Mouse (Mus musculus) lung, postnatal 0 days (tissue): ENCODE results near the gene 2310003L06Rik. TPM values are rescaled to one million over a fixed set of nuclear protein-coding genes. Genes with fewer than 3 reads are reported as not detected.

ENCODE experiments used
- ATAC-seq: fragments of 200-750 bp; cut with Nextera tagmentation; 2 replicates; pipeline ENCODE4 v1.8.0; 2017; ENCODE audit warnings: moderate library complexity
- DNase-seq: peaks from one replicate; pipeline ENCODE4 v3.0.0-alpha.2; 2016; ENCODE audit warnings: low spot score
- H3K27ac ChIP-seq: fragments of 300-500 bp; sonication (generic); 2 replicates; pipeline ENCODE4 v1.5.1; 2014; ENCODE audit warnings: antibody characterized with exemption, mild to moderate bottlenecking, low read length, mixed read lengths
- H3K27me3 ChIP-seq: fragments of 300-500 bp; sonication (generic); replicated peaks from 2 replicates; pipeline ENCODE4 v1.6.1; 2014; ENCODE audit warnings: low read length, mixed read lengths; ENCODE audit not compliant: insufficient read depth
- H3K36me3 ChIP-seq: fragments of 300-500 bp; sonication (generic); 2 replicates; pipeline ENCODE4 v1.6.1; 2014; ENCODE audit warnings: low read length, mixed read lengths; ENCODE audit not compliant: insufficient read depth
- H3K4me1 ChIP-seq: fragments of 300-500 bp; sonication (generic); 2 replicates; pipeline ENCODE4 v1.6.1; 2014; ENCODE audit warnings: antibody characterized with exemption, low read depth, low read length, mixed read lengths; ENCODE audit not compliant: insufficient read depth
- H3K4me2 ChIP-seq: fragments of 300-500 bp; sonication (generic); replicated peaks from 2 replicates; pipeline ENCODE4 v1.6.1; 2014; ENCODE audit warnings: low read depth, mild to moderate bottlenecking, low read length, moderate library complexity, mixed read lengths
- H3K4me3 ChIP-seq: fragments of 300-500 bp; sonication (generic); 2 replicates; pipeline ENCODE4 v1.5.1; 2014; ENCODE audit warnings: low read depth, low read length
- H3K9ac ChIP-seq: fragments of 300-500 bp; sonication (generic); replicated peaks from 2 replicates; pipeline ENCODE4 v1.6.1; 2014; ENCODE audit warnings: low read depth, mild to moderate bottlenecking
- H3K9me3 ChIP-seq: fragments of 300-500 bp; sonication (generic); 2 replicates; pipeline ENCODE4 v1.6.1; 2016; ENCODE audit warnings: low read length, mixed read lengths
- CTCF ChIP-seq: IDR thresholded peaks from 2 replicates; pipeline ENCODE4 v1.5.1; 2016; ENCODE audit warnings: antibody characterized with exemption, mild to moderate bottlenecking
- EP300 ChIP-seq: IDR thresholded peaks from 2 replicates; pipeline ENCODE4 v1.6.1; 2016; ENCODE audit warnings: antibody characterized with exemption, mild to moderate bottlenecking, control low read depth
- WGBS: fragments of 180-500 bp; shearing (Covaris S2); extraction: QIAGEN DNeasy Blood & Tissue Kit; methylation state at CpG from one replicate; pipeline ENCODE4 v1.1.7; 2014; 5-methylcytosine and 5-hydroxymethylcytosine counted together
- polyA plus RNA-seq: library from polyadenylated mRNA; unstranded; fragments of >200 nt; fragmentation: Nextera tagmentation; extraction: Ambion mirVana; gene quantifications from 2 replicates; pipeline ENCODE4 v1.2.1, GENCODE M21; 2015

Gene 2310003L06Rik
- polyA plus RNA-seq, 1 experiment from 2014 or later: not detected

- Histone ChIP-seq H3K9me3 (no peaks in the 10 kb centered on the region), H3K4me3 (no peak overlapping the region), H3K27ac (no peak overlapping the region), H3K4me1 (no peaks in the 10 kb centered on the region), H3K9ac (no peak overlapping the region), H3K36me3 (no peaks in the 10 kb centered on the region), H3K27me3 (no peaks in the 10 kb centered on the region), H3K4me2 (no peak overlapping the region)
- WGBS: 32% methylated on average over 3 of the region's 3 CpGs
- DNase-seq (no peak), ATAC-seq (no peak)
- TF ChIP-seq CTCF: no peak
- TF ChIP-seq EP300: no peak
These were observed 13.4 kb downstream of the 2310003L06Rik start for GRCm38 (mm10) chr5:87982468-87983214.

GRCm38 (mm10) chr5:88002249-88002648, 33.0 kb downstream of the 2310003L06Rik start, which contains the start of gene Smr3a:
Gene Smr3a (plus strand): TSS chr5:88002549.
- 77% methylated on average over 3 of the region's 3 CpGs for WGBS
- no peak within 1 kb of the TSS for H3K4me2 ChIP-seq
- no peak for TF ChIP-seq EP300
- no peak for TF ChIP-seq CTCF
- H3K9ac ChIP-seq: no peak within 1 kb of the TSS
- H3K4me3 ChIP-seq: no peak within 1 kb of the TSS
- no peaks in the 10 kb centered on the region for H3K4me1 ChIP-seq
- H3K9me3 ChIP-seq: no peaks in the 10 kb centered on the region
- H3K36me3 ChIP-seq: no peaks in the 10 kb centered on the region
- no peak for DNase-seq
- no peak for ATAC-seq
- H3K27me3 ChIP-seq: no peaks in the 10 kb centered on the region
- H3K27ac ChIP-seq: no peak within 1 kb of the TSS

GRCm38 (mm10) chr5:88005241-88005640, 36.0 kb downstream of the 2310003L06Rik start:
- H3K27ac ChIP-seq: no peak overlapping the region

More at GRCm38 (mm10) chr5:88005241-88005640, 36.0 kb downstream of the 2310003L06Rik start:
- no peak for TF ChIP-seq EP300
- no peak for TF ChIP-seq CTCF
- H3K9ac ChIP-seq: no peak overlapping the region
- no peak overlapping the region for H3K4me2 ChIP-seq
- no peaks in the 10 kb centered on the region for H3K36me3 ChIP-seq
- no peak for ATAC-seq
- H3K4me1 ChIP-seq: no peaks in the 10 kb centered on the region
- no peaks in the 10 kb centered on the region for H3K27me3 ChIP-seq
- DNase-seq: no peak
- H3K9me3 ChIP-seq: no peaks in the 10 kb centered on the region
- no peak overlapping the region for H3K4me3 ChIP-seq

Other genes starting within 250 kb of the 2310003L06Rik start
- 0.36 and 27.1 TPM in 2 replicates for gene Csn1s2a, start 194.9 kb upstream of the 2310003L06Rik start, polyA plus RNA-seq
- gene Csn1s2b, start 161.4 kb upstream of the 2310003L06Rik start, polyA plus RNA-seq: 1.2 TPM in 1 of 2 replicates, not detected in the other
- not detected in 2 replicates for gene Prr27, start 143.8 kb upstream of the 2310003L06Rik start, polyA plus RNA-seq
- not detected in 2 replicates for gene Odam, start 84.4 kb upstream of the 2310003L06Rik start, polyA plus RNA-seq
- 0.12 and 13.8 TPM in 2 replicates for gene Csn3, start 43.9 kb upstream of the 2310003L06Rik start, polyA plus RNA-seq
- gene Gm28434, start 58 bp downstream of the 2310003L06Rik start, polyA plus RNA-seq: not detected in 2 replicates
- gene Cabs1, start 10.0 kb downstream of the 2310003L06Rik start, polyA plus RNA-seq: not detected in 2 replicates
- not detected in 2 replicates for gene Smr3a, start 33.1 kb downstream of the 2310003L06Rik start, polyA plus RNA-seq
- not detected in 2 replicates for gene Smr2, start 117.1 kb downstream of the 2310003L06Rik start, polyA plus RNA-seq
- not detected in 2 replicates for gene Gm11116, start 142.1 kb downstream of the 2310003L06Rik start, polyA plus RNA-seq
- gene Gm11115, start 184.6 kb downstream of the 2310003L06Rik start, polyA plus RNA-seq: not detected in 2 replicates